Mouse (Mus musculus): ENCODE measurements at regions not wholly inside any gene's neighbourhood (a gene's known extent, or its start where the extent isn't known, plus 50 kb on each side); places are given as distances from the start of the nearest gene placed in this dataset.

- TF ChIP-seq RAD21 (IDR thresholded peaks at IDR 0.05; ENCODE audit: low read depth, low read length) (no peak), POLR2A (IDR thresholded peaks at IDR 0.05; ENCODE audit: control insufficient read depth in 1 of 2, insufficient read depth in 1 of 2, low read depth in 1 of 2, low read length in 2 of 2, poor library complexity in 1 of 2) (no peak), ZMIZ1 (IDR thresholded peaks at IDR 0.05; ENCODE audit: low read depth, low read length) (no peak), CHD2 (IDR thresholded peaks at IDR 0.05; ENCODE audit: low read length) (no peak), SMC3 (IDR thresholded peaks at IDR 0.05; ENCODE audit: low read depth, low read length) (no peak), CTCF (IDR thresholded peaks at IDR 0.05 in 2 of 3, conservative IDR thresholded peaks at IDR 0.05 in 1 of 3; ENCODE audit: control insufficient read depth in 1 of 3, insufficient read depth in 1 of 3, low read depth in 2 of 3, low read length in 3 of 3, poor library complexity in 1 of 3, severe bottlenecking in 1 of 3) (no peak), EP300 (IDR thresholded peaks at IDR 0.05; ENCODE audit: low read depth in 1 of 2, low read length in 2 of 2) (no peak)
Measured at GRCm38 (mm10) chr9:16977321-16977720, 476.2 kb upstream of the Fat3 start.
